Mouse (Mus musculus) liver, embryonic 16.5 days (tissue): ENCODE results near the gene Mip. TPM values are rescaled to one million over a fixed set of nuclear protein-coding genes. Genes with fewer than 3 reads are reported as not detected.

Experiments used
- ATAC-seq: fragments of 200-750 bp; cut with Nextera tagmentation; 2 replicates; pipeline ENCODE4 v1.8.0; 2017; ENCODE audit warnings: low read depth, mild to moderate bottlenecking, moderate number of reproducible peaks, moderate library complexity
- H3K27ac ChIP-seq: fragments of 300-500 bp; sonication (generic); 2 replicates; pipeline ENCODE4 v1.5.1; 2014; ENCODE audit warnings: mild to moderate bottlenecking, low read length
- H3K27me3 ChIP-seq: fragments of 300-500 bp; sonication (generic); 2 replicates; pipeline ENCODE4 v1.6.1; 2014; ENCODE audit warnings: low read depth, low read length, mixed read lengths; ENCODE audit not compliant: control insufficient read depth, insufficient read depth
- H3K36me3 ChIP-seq: fragments of 300-500 bp; sonication (generic); 2 replicates; pipeline ENCODE4 v1.6.1; 2014; ENCODE audit warnings: mild to moderate bottlenecking; ENCODE audit not compliant: control insufficient read depth, insufficient read depth
- H3K4me1 ChIP-seq: fragments of 300-500 bp; sonication (generic); 2 replicates; pipeline ENCODE4 v1.6.1; 2014; ENCODE audit warnings: low read depth, low read length, mixed read lengths; ENCODE audit not compliant: control insufficient read depth
- H3K4me2 ChIP-seq: fragments of 300-500 bp; sonication (generic); 2 replicates; pipeline ENCODE4 v1.6.1; 2014; ENCODE audit warnings: low read depth, low read length, mixed read lengths
- H3K4me3 ChIP-seq: fragments of 300-500 bp; sonication (generic); 2 replicates; pipeline ENCODE4 v1.5.1; 2014; ENCODE audit warnings: low read depth, mild to moderate bottlenecking, low read length
- H3K9ac ChIP-seq: fragments of 300-500 bp; sonication (generic); 2 replicates; pipeline ENCODE4 v1.6.1; 2014; ENCODE audit warnings: low read depth, low read length
- H3K9me3 ChIP-seq: fragments of 300-500 bp; sonication (generic); replicated peaks from 2 replicates; pipeline ENCODE4 v1.6.1; 2016; ENCODE audit warnings: low read length; ENCODE audit not compliant: control insufficient read depth
- WGBS: fragments of 180-500 bp; shearing (Covaris S2); extraction: QIAGEN DNeasy Blood & Tissue Kit; methylation state at CpG from one replicate; pipeline ENCODE4 v1.1.7; 2014; ENCODE audit not compliant: insufficient replicate concordance; 5-methylcytosine and 5-hydroxymethylcytosine counted together
- polyA plus RNA-seq: library from polyadenylated mRNA; unstranded; fragments of >200 nt; fragmentation: Nextera tagmentation; extraction: Ambion mirVana; gene quantifications from 2 replicates; pipeline ENCODE4 v1.2.1, GENCODE M21; 2015

The Mip gene
- 0.05 TPM in 1 of 2 replicates, not detected in the other for polyA plus RNA-seq

GRCm38 (mm10) chr10:128225538-128225937, at the start of gene Mip:
Gene Mip (plus strand): TSS chr10:128225838.
- no peak within 1 kb of the TSS for H3K27ac ChIP-seq
- 55% methylated on average over 4 of the region's 4 CpGs for WGBS
- no peak within 1 kb of the TSS for H3K9ac ChIP-seq
- no peak within 1 kb of the TSS for H3K4me2 ChIP-seq
- no peak for ATAC-seq
- H3K4me1 ChIP-seq, result peaks cover 16% of the 10 kb centered on the region
- H3K9me3 ChIP-seq, result no peaks in the 10 kb centered on the region
- H3K36me3 ChIP-seq, result no peaks in the 10 kb centered on the region
- no peaks in the 10 kb centered on the region for H3K27me3 ChIP-seq
- H3K4me3 ChIP-seq, result no peak within 1 kb of the TSS

GRCm38 (mm10) chr10:128175996-128176755, 49.5 kb upstream of the Mip start:
- no peaks in the 10 kb centered on the region for H3K9me3 ChIP-seq
- no peaks in the 10 kb centered on the region for H3K27me3 ChIP-seq
- H3K27ac ChIP-seq, result peak overlapping the region; percentile 46
- no peaks in the 10 kb centered on the region for H3K36me3 ChIP-seq
- peak overlapping the region; percentile 75 for H3K4me3 ChIP-seq
- peaks cover 16% of the 10 kb centered on the region for H3K4me1 ChIP-seq
- under 1% methylated on average over 17 of the region's 17 CpGs for WGBS
- ATAC-seq, result peak; percentile 82
- H3K4me2 ChIP-seq, result peak overlapping the region; percentile 83
- peak overlapping the region; percentile 74 for H3K9ac ChIP-seq

GRCm38 (mm10) chr10:128177316-128177715, 48.3 kb upstream of the Mip start:
- H3K4me1 ChIP-seq, result peaks cover 16% of the 10 kb centered on the region
- 69% methylated on average over 4 of the region's 4 CpGs for WGBS
- H3K27ac ChIP-seq, result no peak overlapping the region
- no peaks in the 10 kb centered on the region for H3K36me3 ChIP-seq
- ATAC-seq, result no peak
- no peak overlapping the region for H3K4me2 ChIP-seq
- no peaks in the 10 kb centered on the region for H3K27me3 ChIP-seq
- H3K9me3 ChIP-seq, result no peaks in the 10 kb centered on the region
- no peak overlapping the region for H3K4me3 ChIP-seq
- H3K9ac ChIP-seq, result no peak overlapping the region

- H3K9me3 ChIP-seq, result no peaks in the 10 kb centered on the region
- ATAC-seq, result peak; percentile 24; the same call in 1 of the 2 replicates
- no peak within 1 kb of the TSS for H3K27ac ChIP-seq
- H3K36me3 ChIP-seq, result no peaks in the 10 kb centered on the region
- peak within 1 kb of the TSS; percentile 18 for H3K4me3 ChIP-seq
- H3K4me2 ChIP-seq, result peak within 1 kb of the TSS; percentile 30
- H3K27me3 ChIP-seq, result no peaks in the 10 kb centered on the region
- 8% methylated on average over 6 of the region's 6 CpGs for WGBS
- no peak within 1 kb of the TSS for H3K9ac ChIP-seq
- H3K4me1 ChIP-seq, result peaks cover 12% of the 10 kb centered on the region
These were observed 45.6 kb upstream of the Mip start, which contains the start of gene Rbms2 for GRCm38 (mm10) chr10:128179989-128180388. Gene Rbms2 (minus strand): TSS chr10:128180297.

- no peak overlapping the region for H3K27ac ChIP-seq
- ATAC-seq, result no peak
- H3K4me1 ChIP-seq, result peaks cover 21% of the 10 kb centered on the region
- H3K27me3 ChIP-seq, result no peaks in the 10 kb centered on the region
- WGBS, result 73% methylated on average over 2 of the region's 2 CpGs
- no peak overlapping the region for H3K9ac ChIP-seq
- H3K4me2 ChIP-seq, result no peak overlapping the region
- H3K9me3 ChIP-seq, result no peaks in the 10 kb centered on the region
- no peak overlapping the region for H3K4me3 ChIP-seq
- no peaks in the 10 kb centered on the region for H3K36me3 ChIP-seq
These were observed 41.3 kb upstream of the Mip start for GRCm38 (mm10) chr10:128184296-128184695.

- Histone ChIP-seq H3K27ac (no peak overlapping the region), H3K4me2 (no peak overlapping the region), H3K9ac (no peak overlapping the region), H3K9me3 (no peaks in the 10 kb centered on the region), H3K36me3 (no peaks in the 10 kb centered on the region), H3K4me3 (no peak overlapping the region), H3K4me1 (peaks cover 19% of the 10 kb centered on the region), H3K27me3 (no peaks in the 10 kb centered on the region)
- no peak for ATAC-seq
- WGBS, result 70% methylated on average over 6 of the region's 6 CpGs
These were observed 40.2 kb upstream of the Mip start for GRCm38 (mm10) chr10:128185277-128185940.

GRCm38 (mm10) chr10:128185959-128186358, 39.7 kb upstream of the Mip start:
- no peak overlapping the region for H3K4me3 ChIP-seq
- H3K4me1 ChIP-seq, result peaks cover 19% of the 10 kb centered on the region
- ATAC-seq, result peak; percentile 23
- WGBS, result 57% methylated on average over 2 of the region's 2 CpGs
- no peak overlapping the region for H3K9ac ChIP-seq
- H3K4me2 ChIP-seq, result no peak overlapping the region
- H3K27ac ChIP-seq, result no peak overlapping the region
- H3K9me3 ChIP-seq, result no peaks in the 10 kb centered on the region
- H3K36me3 ChIP-seq, result no peaks in the 10 kb centered on the region
- no peaks in the 10 kb centered on the region for H3K27me3 ChIP-seq

GRCm38 (mm10) chr10:128187181-128187605, 38.4 kb upstream of the Mip start:
- H3K9me3 ChIP-seq, result no peaks in the 10 kb centered on the region
- H3K4me3 ChIP-seq, result peak overlapping the region; percentile 26
- H3K27me3 ChIP-seq, result no peaks in the 10 kb centered on the region
- peak overlapping the region; percentile 50 for H3K4me2 ChIP-seq
- 39% methylated on average over 5 of the region's 5 CpGs for WGBS
- H3K9ac ChIP-seq, result peak overlapping the region; percentile 28; the same call in 1 of the 2 replicates
- H3K4me1 ChIP-seq, result peaks cover 19% of the 10 kb centered on the region
- H3K36me3 ChIP-seq, result no peaks in the 10 kb centered on the region
- ATAC-seq, result peak; percentile 87
- peak overlapping the region; percentile 87 for H3K27ac ChIP-seq
